Mouse (Mus musculus) liver, postnatal 0 days (tissue): Measurements from ENCODE around the gene Fam221b. TPM values are rescaled to one million over a fixed set of nuclear protein-coding genes. Genes with fewer than 3 reads are reported as not detected.
A peak's percentile ranks its signal among the peaks of the same experiment; 100 is the strongest.

Source experiments
- ATAC-seq: fragments of 200-750 bp; cut with Nextera tagmentation; 2 replicates; pipeline ENCODE4 v1.8.0; 2017; ENCODE audit warnings: mild to moderate bottlenecking, moderate library complexity
- DNase-seq: peaks from one replicate; pipeline ENCODE4 v3.0.0-alpha.2; 2016
- H3K27ac ChIP-seq: fragments of 300-500 bp; sonication (generic); 2 replicates; pipeline ENCODE4 v1.5.1; 2014; ENCODE audit warnings: antibody characterized with exemption, moderate library complexity, mild to moderate bottlenecking, low read depth
- H3K27me3 ChIP-seq: fragments of 300-500 bp; sonication (generic); 2 replicates; pipeline ENCODE4 v1.6.1; 2014; ENCODE audit warnings: low read length, control low read depth, mixed read lengths; ENCODE audit not compliant: insufficient read depth
- H3K36me3 ChIP-seq: fragments of 300-500 bp; sonication (generic); replicated peaks from 2 replicates; pipeline ENCODE4 v1.6.1; 2014; ENCODE audit warnings: mild to moderate bottlenecking, control low read depth, low read length, moderate library complexity, mixed read lengths; ENCODE audit not compliant: insufficient read depth
- H3K4me1 ChIP-seq: fragments of 300-500 bp; sonication (generic); 2 replicates; pipeline ENCODE4 v1.6.1; 2014; ENCODE audit warnings: antibody characterized with exemption, mild to moderate bottlenecking, control low read depth; ENCODE audit not compliant: insufficient read depth
- H3K4me2 ChIP-seq: fragments of 300-500 bp; sonication (generic); 2 replicates; pipeline ENCODE4 v1.6.1; 2014; ENCODE audit warnings: low read depth, mild to moderate bottlenecking, low read length, moderate library complexity, mixed read lengths
- H3K4me3 ChIP-seq: fragments of 300-500 bp; sonication (generic); 2 replicates; pipeline ENCODE4 v1.5.1; 2014; ENCODE audit warnings: low read depth, low read length
- H3K9ac ChIP-seq: fragments of 300-500 bp; sonication (generic); replicated peaks from 2 replicates; pipeline ENCODE4 v1.6.1; 2014; ENCODE audit warnings: mild to moderate bottlenecking, moderate library complexity
- H3K9me3 ChIP-seq: fragments of 300-500 bp; sonication (generic); 2 replicates; pipeline ENCODE4 v1.6.1; 2016; ENCODE audit warnings: mild to moderate bottlenecking, control low read depth, low read length, mixed read lengths
- CTCF ChIP-seq: sonication (generic); IDR thresholded peaks from 2 replicates; pipeline ENCODE4 v1.5.1; 2016; ENCODE audit warnings: antibody characterized with exemption, low read depth
- EP300 ChIP-seq: IDR thresholded peaks from 2 replicates; pipeline ENCODE4 v1.6.1; 2016; ENCODE audit warnings: antibody characterized with exemption, low read depth, mild to moderate bottlenecking
- WGBS: fragments of 180-500 bp; shearing (Covaris S2); extraction: QIAGEN DNeasy Blood & Tissue Kit; methylation state at CpG from one replicate; pipeline ENCODE4 v1.1.7; 2014; ENCODE audit not compliant: insufficient replicate concordance; 5-methylcytosine and 5-hydroxymethylcytosine counted together
- polyA plus RNA-seq: library from polyadenylated mRNA; unstranded; fragments of >200 nt; fragmentation: Nextera tagmentation; extraction: Ambion mirVana; gene quantifications from 2 replicates; pipeline ENCODE4 v1.2.1, GENCODE M21; 2015

The Fam221b gene
- polyA plus RNA-seq, 1 experiment from 2014 or later, result 1.7 TPM

DNA sequence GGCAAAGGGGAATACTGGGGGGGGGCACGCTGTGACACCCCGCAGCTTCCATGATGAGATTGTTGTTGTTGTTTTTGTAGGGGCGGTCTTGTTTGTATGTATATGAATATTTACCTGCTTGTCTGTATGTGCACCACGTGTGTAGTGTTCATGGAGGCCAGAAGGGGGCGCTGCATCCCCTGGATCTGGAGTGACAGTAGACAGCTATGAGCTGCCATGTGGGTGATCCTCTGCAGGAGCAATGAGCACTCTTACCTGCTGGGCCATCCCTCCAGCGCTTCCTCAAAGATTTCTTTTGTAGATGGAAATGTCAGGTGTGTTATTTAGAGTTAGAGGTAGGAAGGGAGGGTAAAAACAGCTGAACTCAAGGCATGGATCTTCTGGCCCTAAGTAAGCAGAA is 34.5 kb upstream of the Fam221b start:
- DNase-seq, result no peak
- Histone ChIP-seq H3K36me3 (no peaks in the 10 kb centered on the region), H3K9me3 (no peaks in the 10 kb centered on the region), H3K9ac (no peak overlapping the region), H3K4me1 (no peaks in the 10 kb centered on the region), H3K27me3 (no peaks in the 10 kb centered on the region), H3K27ac (no peak overlapping the region), H3K4me3 (no peak overlapping the region), H3K4me2 (no peak overlapping the region)
- no peak for ATAC-seq
- TF ChIP-seq CTCF, result peak; percentile 62
- no peak for TF ChIP-seq EP300
- WGBS, result 77% methylated on average over 6 of the region's 6 CpGs

DNA sequence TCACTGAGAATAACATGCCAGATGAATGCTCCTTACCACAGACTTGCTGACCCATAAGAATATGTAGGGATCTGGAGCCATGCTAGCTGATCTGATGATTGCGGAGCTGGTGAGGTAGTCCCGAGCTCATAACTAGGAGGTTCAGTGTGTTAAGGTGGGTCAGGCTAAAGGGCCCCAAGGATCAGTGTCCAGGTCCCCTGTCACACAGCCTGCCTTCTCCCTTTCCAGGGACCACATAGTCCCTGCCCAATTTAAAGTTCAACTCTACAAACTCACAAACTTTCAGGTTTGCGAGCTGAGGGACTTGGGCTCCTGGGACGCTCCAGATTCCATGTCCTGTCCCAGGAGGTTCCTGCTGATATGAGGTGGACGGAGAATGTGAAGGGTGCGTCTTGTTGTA is 31.8 kb upstream of the Fam221b start, which contains the start of gene Olfr70:
Gene Olfr70 (minus strand): TSS at position 101 of the 400 bp plus-strand sequence.
- H3K9me3 ChIP-seq, result no peaks in the 10 kb centered on the region
- no peak within 1 kb of the TSS for H3K4me3 ChIP-seq
- H3K9ac ChIP-seq, result no peak within 1 kb of the TSS
- no peak within 1 kb of the TSS for H3K27ac ChIP-seq
- H3K27me3 ChIP-seq, result no peaks in the 10 kb centered on the region
- H3K4me2 ChIP-seq, result no peak within 1 kb of the TSS
- ATAC-seq (no peak), DNase-seq (no peak)
- no peaks in the 10 kb centered on the region for H3K36me3 ChIP-seq
- TF ChIP-seq CTCF (no peak), EP300 (no peak)
- no peaks in the 10 kb centered on the region for H3K4me1 ChIP-seq
- WGBS, result 72% methylated on average over 6 of the region's 6 CpGs

DNA sequence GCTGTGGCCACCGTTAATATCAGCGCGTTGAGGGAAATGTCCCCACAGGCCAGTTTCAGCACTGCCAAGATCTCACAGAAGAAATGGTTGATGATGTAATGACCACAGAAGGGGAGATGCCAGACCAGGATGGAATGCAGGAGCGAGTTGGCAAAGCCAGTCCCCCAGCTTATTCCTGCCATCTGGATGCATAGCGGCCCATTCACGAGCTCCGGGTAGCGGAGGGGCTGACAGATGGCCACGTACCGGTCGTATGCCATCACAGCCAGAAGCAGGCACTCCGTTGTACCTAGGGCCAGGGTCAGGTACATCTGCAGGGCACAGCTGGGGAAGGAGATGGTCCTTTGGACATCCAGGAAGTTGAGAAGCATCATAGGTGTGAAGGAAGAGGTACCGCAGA is 27.6 kb upstream of the Fam221b start:
- Histone ChIP-seq H3K27me3 (no peaks in the 10 kb centered on the region), H3K27ac (no peak overlapping the region), H3K9ac (no peak overlapping the region), H3K4me2 (no peak overlapping the region), H3K36me3 (no peaks in the 10 kb centered on the region), H3K4me3 (no peak overlapping the region), H3K4me1 (peaks cover 11% of the 10 kb centered on the region), H3K9me3 (no peaks in the 10 kb centered on the region)
- WGBS, result 84% methylated on average over 13 of the region's 13 CpGs
- ATAC-seq (no peak), DNase-seq (no peak)
- no peak for TF ChIP-seq EP300
- TF ChIP-seq CTCF, result no peak

DNA sequence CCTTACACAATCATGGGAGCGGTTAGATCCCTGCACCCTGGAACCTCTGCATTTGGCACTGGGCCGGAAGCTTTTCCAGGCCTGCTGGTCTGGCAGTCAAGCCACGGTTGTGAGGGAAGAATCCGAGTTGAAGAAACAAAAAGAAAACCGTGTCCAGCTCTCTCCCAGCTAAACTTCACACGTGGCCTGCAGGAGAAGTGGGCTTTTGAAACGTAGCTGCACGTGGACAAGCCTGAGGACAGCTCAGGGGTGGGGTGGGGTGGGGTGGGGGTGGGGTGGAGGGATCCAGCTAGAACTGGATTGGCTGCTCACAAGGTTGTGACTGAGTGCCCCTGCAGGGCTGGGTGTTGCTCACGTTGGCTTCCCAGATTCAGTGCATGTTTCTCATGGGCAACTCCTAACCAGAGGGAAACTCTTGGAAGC is 26.3 kb upstream of the Fam221b start:
- 33% methylated on average over 9 of the region's 9 CpGs for WGBS
- DNase-seq (no peak), ATAC-seq (no peak)
- Histone ChIP-seq H3K4me3 (no peak overlapping the region), H3K4me2 (no peak overlapping the region), H3K36me3 (no peaks in the 10 kb centered on the region), H3K4me1 (peaks cover 11% of the 10 kb centered on the region), H3K27ac (no peak overlapping the region), H3K9ac (no peak overlapping the region), H3K27me3 (no peaks in the 10 kb centered on the region), H3K9me3 (no peaks in the 10 kb centered on the region)
- TF ChIP-seq EP300, result no peak
- no peak for TF ChIP-seq CTCF

DNA sequence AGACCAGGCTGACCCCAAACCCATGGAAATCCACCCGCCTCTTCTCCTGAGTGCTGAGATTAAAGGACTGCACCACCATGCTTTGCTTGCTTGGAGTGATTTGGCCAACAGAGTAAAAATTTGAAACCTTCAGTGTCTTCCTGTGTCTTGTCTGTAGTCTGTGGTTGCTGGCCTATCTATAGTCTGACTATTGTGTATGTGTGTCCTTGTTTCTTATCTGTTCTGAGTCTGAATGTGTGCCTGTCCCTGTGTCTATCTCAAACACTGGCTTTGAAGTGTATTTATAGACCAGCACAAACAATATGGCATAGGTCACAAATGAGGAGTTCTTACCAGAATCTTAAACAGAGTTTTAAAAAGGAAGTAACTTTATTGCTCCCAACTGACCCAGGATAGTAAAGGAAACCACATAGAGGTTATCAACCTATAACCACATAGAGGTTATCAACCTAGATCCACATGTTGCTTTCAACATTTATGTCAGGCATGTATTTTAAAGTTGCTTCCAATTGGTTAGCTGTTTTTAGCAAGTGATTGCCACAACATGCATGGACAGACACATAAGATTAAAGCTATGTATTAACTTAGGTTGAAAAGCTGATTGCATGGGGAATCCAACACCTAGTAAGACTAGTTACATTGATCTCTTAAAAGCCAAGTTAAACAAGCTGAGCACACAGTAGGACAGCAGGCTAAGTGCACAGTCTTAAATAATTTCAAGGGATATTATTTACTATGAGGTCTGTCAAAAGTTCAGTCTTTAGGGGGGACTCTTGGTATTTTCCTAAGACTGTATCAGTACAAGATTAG is 25.7 kb upstream of the Fam221b start:
- no peak overlapping the region for H3K4me2 ChIP-seq
- peaks cover 11% of the 10 kb centered on the region for H3K4me1 ChIP-seq
- H3K27me3 ChIP-seq, result no peaks in the 10 kb centered on the region
- TF ChIP-seq CTCF, result no peak
- TF ChIP-seq EP300, result no peak
- H3K27ac ChIP-seq, result no peak overlapping the region
- DNase-seq (no peak), ATAC-seq (0 out of 2 replicates have a peak, but pooled peaks have one; percentile 21)
- H3K9ac ChIP-seq, result no peak overlapping the region
- no peaks in the 10 kb centered on the region for H3K9me3 ChIP-seq
- no peaks in the 10 kb centered on the region for H3K36me3 ChIP-seq
- no peak overlapping the region for H3K4me3 ChIP-seq
- WGBS, result 43% methylated on average over 1 of the region's 1 CpGs

DNA sequence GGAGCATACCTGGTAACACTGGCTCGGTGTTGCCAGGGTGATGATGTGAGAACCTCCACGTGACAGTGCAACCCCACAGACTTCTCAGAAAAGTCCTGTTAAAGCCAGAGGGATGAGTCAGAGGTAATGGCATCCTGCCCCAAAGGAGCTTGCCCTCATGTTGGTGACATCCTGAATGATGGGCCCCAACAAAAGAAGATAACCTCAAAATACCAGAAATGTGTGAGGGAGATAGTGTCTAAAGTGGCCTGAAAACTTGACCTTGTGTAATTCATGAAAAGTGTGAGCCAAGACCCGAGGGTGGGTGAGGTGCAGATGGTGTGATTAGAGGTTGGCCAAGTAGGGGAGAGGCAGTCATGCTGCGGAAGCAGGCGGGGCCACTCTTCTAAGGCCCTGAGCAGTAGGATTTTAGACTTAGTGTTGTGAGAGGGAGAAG is 24.9 kb upstream of the Fam221b start:
- no peak for DNase-seq
- WGBS, result 42% methylated on average over 5 of the region's 5 CpGs
- no peaks in the 10 kb centered on the region for H3K27me3 ChIP-seq

More for the DNA sequence above, 24.9 kb upstream of the Fam221b start:
- ATAC-seq, result no peak
- H3K36me3 ChIP-seq, result no peaks in the 10 kb centered on the region
- no peak overlapping the region for H3K27ac ChIP-seq
- TF ChIP-seq EP300 (no peak), CTCF (no peak)
- no peak overlapping the region for H3K9ac ChIP-seq
- H3K9me3 ChIP-seq, result no peaks in the 10 kb centered on the region
- no peak overlapping the region for H3K4me2 ChIP-seq
- peaks cover 11% of the 10 kb centered on the region for H3K4me1 ChIP-seq
- H3K4me3 ChIP-seq, result no peak overlapping the region
